Mouse (Mus musculus) liver, embryonic 15.5 days (tissue): ENCODE data around the gene Nfkbiz. TPM values are rescaled to one million over a fixed set of nuclear protein-coding genes. Genes with fewer than 3 reads are reported as not detected.
"Not testable (repeated sequence)": the region's sequence is repeated elsewhere in the genome, so short reads cannot be mapped to it uniquely, and the experiment has no call there.

Source experiments
- ATAC-seq: fragments of 200-750 bp; cut with Nextera tagmentation; 2 replicates; pipeline ENCODE4 v1.8.0; 2017; ENCODE audit warnings: moderate number of reproducible peaks, mild to moderate bottlenecking, moderate library complexity; ENCODE audit not compliant: insufficient read depth
- H3K27ac ChIP-seq: fragments of 300-500 bp; sonication (generic); replicated peaks from 2 replicates; pipeline ENCODE4 v1.5.1; 2015; ENCODE audit warnings: mild to moderate bottlenecking, inconsistent platforms
- H3K27me3 ChIP-seq: fragments of 300-500 bp; sonication (generic); 2 replicates; pipeline ENCODE4 v1.6.1; 2015; ENCODE audit warnings: mild to moderate bottlenecking, inconsistent platforms
- H3K36me3 ChIP-seq: fragments of 300-500 bp; sonication (generic); replicated peaks from 2 replicates; pipeline ENCODE4 v1.6.1; 2015; ENCODE audit warnings: moderate library complexity, mild to moderate bottlenecking, inconsistent platforms
- H3K4me1 ChIP-seq: fragments of 300-500 bp; sonication (generic); replicated peaks from 2 replicates; pipeline ENCODE4 v1.6.1; 2015; ENCODE audit warnings: inconsistent platforms
- H3K4me2 ChIP-seq: fragments of 300-500 bp; sonication (generic); 2 replicates; pipeline ENCODE4 v1.6.1; 2015; ENCODE audit warnings: moderate library complexity, mild to moderate bottlenecking, inconsistent platforms
- H3K4me3 ChIP-seq: fragments of 300-500 bp; sonication (generic); replicated peaks from 2 replicates; pipeline ENCODE4 v1.5.1; 2015; ENCODE audit warnings: mild to moderate bottlenecking, inconsistent platforms
- H3K9ac ChIP-seq: fragments of 300-500 bp; sonication (generic); 2 replicates; pipeline ENCODE4 v1.6.1; 2015; ENCODE audit warnings: moderate library complexity, mild to moderate bottlenecking, inconsistent platforms
- H3K9me3 ChIP-seq: fragments of 300-500 bp; sonication (generic); replicated peaks from 2 replicates; pipeline ENCODE4 v1.6.1; 2016; ENCODE audit warnings: inconsistent platforms
- WGBS: fragments of 180-500 bp; shearing (Covaris S2); methylation state at CpG from one replicate; pipeline ENCODE4 v1.1.7; 2015; ENCODE audit warnings: mixed read lengths; ENCODE audit not compliant: insufficient replicate concordance; 5-methylcytosine and 5-hydroxymethylcytosine counted together
- polyA plus RNA-seq: library from polyadenylated mRNA; unstranded; fragments of >200 nt; fragmentation: Nextera tagmentation; extraction: Ambion mirVana; gene quantifications from 2 replicates; pipeline ENCODE4 v1.2.1, GENCODE M21; 2015

The Nfkbiz gene
- 1.8 and 2.1 TPM in 2 replicates for polyA plus RNA-seq

- no peaks in the 10 kb centered on the region for H3K27me3 ChIP-seq
- peaks cover under 1% of the 10 kb centered on the region; the same call in 1 of the 2 replicates for H3K36me3 ChIP-seq
- WGBS, result under 1% methylated on average over 40 of the region's 40 CpGs
- peak within 1 kb of the TSS; percentile 79 for H3K4me2 ChIP-seq
- H3K4me1 ChIP-seq, result peaks cover 15% of the 10 kb centered on the region
- H3K4me3 ChIP-seq, result peak within 1 kb of the TSS; percentile 67
- H3K9me3 ChIP-seq, result no peaks in the 10 kb centered on the region
- peak within 1 kb of the TSS; percentile 57 for H3K9ac ChIP-seq
- ATAC-seq, result peak; percentile 86
- H3K27ac ChIP-seq, result peak within 1 kb of the TSS; percentile 56
Measured at GRCm38 (mm10) chr16:55838510-55839474, at the start of gene Nfkbiz. Nfkbiz (minus strand) TSS chr16:55838899.

DNA sequence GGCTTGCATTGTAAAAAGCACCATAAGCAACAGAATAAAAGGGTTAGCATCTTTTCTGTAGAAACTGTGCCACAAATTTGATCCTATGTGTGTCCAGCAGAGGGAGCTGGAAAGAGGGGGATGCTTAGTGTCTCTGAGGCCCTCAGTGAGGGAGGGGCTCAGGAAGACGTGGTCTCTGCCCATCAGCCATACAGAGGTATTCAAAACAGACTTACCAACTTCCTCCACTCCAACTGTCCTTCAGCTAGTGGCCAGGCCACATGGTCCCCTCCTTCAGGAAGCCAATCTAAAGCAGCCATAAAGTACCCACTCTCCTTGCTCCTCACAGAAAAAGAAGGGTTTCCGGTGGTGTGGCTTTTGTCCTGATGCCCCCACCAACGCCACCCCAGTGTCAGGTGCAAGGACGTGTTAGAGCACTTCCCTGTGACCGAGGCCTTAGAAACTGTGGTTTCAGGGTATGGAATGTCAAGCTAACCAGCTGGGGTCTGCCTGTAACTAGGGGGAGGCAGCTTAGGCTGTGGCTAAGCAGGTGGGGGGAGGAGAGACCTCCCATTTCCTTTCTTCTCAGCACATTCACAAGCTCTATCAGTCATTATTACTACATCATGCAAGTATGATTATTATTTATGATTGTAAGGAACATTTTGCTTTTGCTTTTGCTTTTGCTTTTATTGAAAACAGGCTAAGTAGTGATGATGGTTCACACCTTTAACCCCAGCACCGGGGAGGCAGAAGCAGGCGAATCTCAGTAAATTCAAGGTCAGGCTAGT lies 49.3 kb upstream of the Nfkbiz start:
- H3K4me1 ChIP-seq, result peaks cover 18% of the 10 kb centered on the region
- H3K9me3 ChIP-seq, result no peaks in the 10 kb centered on the region
- ATAC-seq, result peak; percentile 31; the same call in 1 of the 2 replicates
- peaks cover 6% of the 10 kb centered on the region; the same call in 1 of the 2 replicates for H3K36me3 ChIP-seq
- H3K9ac ChIP-seq, result no peak overlapping the region
- no peaks in the 10 kb centered on the region for H3K27me3 ChIP-seq
- H3K4me3 ChIP-seq, result no peak overlapping the region
- no peak overlapping the region; the same call in 1 of the 2 replicates for H3K27ac ChIP-seq
- no peak overlapping the region for H3K4me2 ChIP-seq
- WGBS, result 30% methylated on average over 7 of the region's 7 CpGs

- no peaks in the 10 kb centered on the region for H3K9me3 ChIP-seq
- H3K4me1 ChIP-seq, result no peaks in the 10 kb centered on the region
- peaks cover 3% of the 10 kb centered on the region; the same call in 1 of the 2 replicates for H3K36me3 ChIP-seq
- no peak overlapping the region for H3K4me2 ChIP-seq
- no peak overlapping the region for H3K27ac ChIP-seq
- no peaks in the 10 kb centered on the region for H3K27me3 ChIP-seq
- H3K4me3 ChIP-seq, result no peak overlapping the region
- ATAC-seq, result no peak
- WGBS, result 81% methylated on average over 11 of the region's 11 CpGs
- H3K9ac ChIP-seq, result no peak overlapping the region
Measured at GRCm38 (mm10) chr16:55884246-55884645, 45.5 kb upstream of the Nfkbiz start.

- Histone ChIP-seq H3K36me3 (no peaks in the 10 kb centered on the region), H3K9ac (no peak overlapping the region), H3K4me3 (no peak overlapping the region), H3K27ac (no peak overlapping the region), H3K4me2 (no peak overlapping the region), H3K4me1 (no peaks in the 10 kb centered on the region), H3K9me3 (no peaks in the 10 kb centered on the region), H3K27me3 (no peaks in the 10 kb centered on the region)
- 66% methylated on average over 6 of the region's 6 CpGs for WGBS
- ATAC-seq, result no peak
Measured at GRCm38 (mm10) chr16:55876025-55876424, 37.3 kb upstream of the Nfkbiz start.

- Histone ChIP-seq H3K27ac (no peak overlapping the region), H3K4me2 (no peak overlapping the region), H3K9ac (no peak overlapping the region), H3K27me3 (no peaks in the 10 kb centered on the region), H3K9me3 (no peaks in the 10 kb centered on the region), H3K36me3 (no peaks in the 10 kb centered on the region), H3K4me1 (no peaks in the 10 kb centered on the region), H3K4me3 (no peak overlapping the region)
- 54% methylated on average over 4 of the region's 4 CpGs for WGBS
- ATAC-seq, result no peak
Measured at GRCm38 (mm10) chr16:55863832-55864231, 25.1 kb upstream of the Nfkbiz start.

- Histone ChIP-seq H3K4me3 (no peak overlapping the region), H3K9ac (no peak overlapping the region), H3K27me3 (no peaks in the 10 kb centered on the region), H3K4me2 (no peak overlapping the region), H3K4me1 (no peaks in the 10 kb centered on the region), H3K36me3 (no peaks in the 10 kb centered on the region), H3K9me3 (no peaks in the 10 kb centered on the region), H3K27ac (no peak overlapping the region)
- 20% methylated on average over 7 of the region's 7 CpGs for WGBS
- ATAC-seq, result no peak
Measured at GRCm38 (mm10) chr16:55863149-55863815, 24.6 kb upstream of the Nfkbiz start.

DNA sequence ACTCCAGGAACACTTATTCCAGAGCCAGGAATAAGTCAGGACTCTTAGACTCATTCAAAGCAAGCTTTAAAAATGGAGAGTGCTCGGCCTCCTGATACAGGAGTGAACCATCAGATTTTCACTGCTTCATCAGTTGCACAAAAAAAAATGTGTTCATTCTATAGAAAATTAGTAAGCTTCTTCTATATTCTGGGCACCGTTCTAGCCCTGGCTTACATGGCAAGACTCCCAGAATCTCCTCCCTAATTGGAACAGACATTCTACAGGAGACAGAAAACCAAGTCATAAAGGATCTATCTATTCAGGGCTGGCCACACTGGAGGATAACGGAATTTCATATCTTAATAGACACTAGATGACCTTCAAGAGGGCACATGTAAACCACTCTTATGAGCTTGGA lies 22.4 kb upstream of the Nfkbiz start:
- H3K4me1 ChIP-seq, result no peaks in the 10 kb centered on the region
- no peaks in the 10 kb centered on the region for H3K9me3 ChIP-seq
- H3K36me3 ChIP-seq, result no peaks in the 10 kb centered on the region
- no peak overlapping the region for H3K27ac ChIP-seq
- whole genome bisulfite sequencing, result 65% methylated on average over 3 of the region's 3 CpGs
- H3K4me2 ChIP-seq, result no peak overlapping the region
- no peaks in the 10 kb centered on the region for H3K27me3 ChIP-seq
- H3K4me3 ChIP-seq, result no peak overlapping the region
- no peak for ATAC-seq
- H3K9ac ChIP-seq, result no peak overlapping the region

- not testable (repeated sequence) for H3K4me1 ChIP-seq, ATAC-seq, H3K9me3 ChIP-seq, H3K9ac ChIP-seq, H3K4me2 ChIP-seq, H3K36me3 ChIP-seq, H3K27ac ChIP-seq, H3K4me3 ChIP-seq, H3K27me3 ChIP-seq
- 82% methylated on average over 4 of the region's 4 CpGs for whole genome bisulfite sequencing
Measured at GRCm38 (mm10) chr16:55859421-55859820, 20.7 kb upstream of the Nfkbiz start.

GRCm38 (mm10) chr16:55858465-55858864 lies 19.8 kb upstream of the Nfkbiz start:
- no peak overlapping the region for H3K4me2 ChIP-seq
- H3K9ac ChIP-seq, result no peak overlapping the region
- H3K27ac ChIP-seq, result no peak overlapping the region
- no peaks in the 10 kb centered on the region for H3K36me3 ChIP-seq
- H3K4me3 ChIP-seq, result no peak overlapping the region
- H3K4me1 ChIP-seq, result no peaks in the 10 kb centered on the region
- no peak for ATAC-seq
- 72% methylated on average over 6 of the region's 6 CpGs for WGBS
- H3K27me3 ChIP-seq, result no peaks in the 10 kb centered on the region
- H3K9me3 ChIP-seq, result no peaks in the 10 kb centered on the region

GRCm38 (mm10) chr16:55852943-55853727 lies 14.4 kb upstream of the Nfkbiz start:
- whole genome bisulfite sequencing, result 56% methylated on average over 19 of the region's 19 CpGs
- H3K9me3 ChIP-seq, result no peaks in the 10 kb centered on the region
- H3K4me2 ChIP-seq, result no peak overlapping the region
- no peak overlapping the region for H3K9ac ChIP-seq
- H3K4me3 ChIP-seq, result no peak overlapping the region
- ATAC-seq, result no peak
- H3K36me3 ChIP-seq, result no peaks in the 10 kb centered on the region
- no peaks in the 10 kb centered on the region for H3K4me1 ChIP-seq
- H3K27me3 ChIP-seq, result no peaks in the 10 kb centered on the region
- H3K27ac ChIP-seq, result no peak overlapping the region
